In the genomic region with DNA sequence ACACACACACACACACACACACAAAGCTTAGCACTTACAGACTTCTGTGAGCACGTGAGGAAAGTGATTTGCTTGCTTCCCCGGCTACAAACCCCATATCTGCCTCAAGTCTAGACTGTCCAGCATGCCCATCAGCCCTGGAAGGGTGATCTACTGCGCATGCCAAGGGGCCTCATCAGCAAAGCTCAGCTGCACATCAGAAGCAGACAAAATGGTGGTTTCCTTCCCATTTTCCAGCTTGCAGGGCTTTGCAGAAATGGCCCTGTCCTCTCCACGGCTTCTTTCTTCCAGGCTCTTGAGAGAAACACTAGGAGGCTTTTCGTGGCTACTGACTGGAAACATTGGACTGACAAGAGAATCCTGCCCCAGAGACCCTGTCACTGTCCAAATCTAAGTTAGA, we compare ENCODE assay signal across 25 mouse cellular contexts.
DNase-seq lines count a peak whose midpoint lies in the region; ATAC-seq and TF ChIP-seq lines count a peak whose summit lies in the region.
"Had no signal": no experiment of that assay in that cellular context is flagged by ENCODE, and none has a peak within 500 bp of the region (broad histone marks: within the 10 kb centered on the region; RNA-seq: fewer than 3 reads in every experiment).

No protein-coding gene starts in this region.

- H3K27ac ChIP-seq in forebrain, embryonic 10.5 days = peak overlapping the region; percentile 74
- no peak overlapping the region for H3K27ac ChIP-seq in forebrain, postnatal 0 days (ENCODE audit: low read depth, low read length)
- 0 out of 2 replicates have a peak overlapping the region, but pooled peaks have one; percentile 1 for H3K27ac ChIP-seq in midbrain, embryonic 10.5 days (replicated peaks)
- no peak overlapping the region for H3K27ac ChIP-seq in midbrain, embryonic 11.5 days (ENCODE audit: low read depth, low read length)
- H3K27ac ChIP-seq in hindbrain, embryonic 11.5 days (ENCODE audit: low read depth, low read length) = 0 out of 2 replicates have a peak overlapping the region, but pooled peaks have one; percentile 47
- H3K27ac ChIP-seq: embryonic facial prominence, embryonic 12.5 days; intestine, embryonic 15.5 days; limb, embryonic 12.5 days; midbrain, embryonic 12.5 days; neural tube, embryonic 13.5 days had no signal

- H3K4me1 ChIP-seq in forebrain, embryonic 10.5 days = peaks cover 60% of the 10 kb centered on the region
- no peaks in the 10 kb centered on the region for H3K4me1 ChIP-seq in forebrain, postnatal 0 days (ENCODE audit: insufficient read depth)
- H3K4me1 ChIP-seq in midbrain, embryonic 10.5 days = peaks cover 45% of the 10 kb centered on the region
- H3K4me1 ChIP-seq in midbrain, embryonic 11.5 days (ENCODE audit: control insufficient read depth, insufficient read depth, low read length) = peaks cover 9% of the 10 kb centered on the region; the same call in 1 of the 2 replicates
- no peaks in the 10 kb centered on the region for H3K4me1 ChIP-seq in hindbrain, embryonic 11.5 days (replicated peaks; ENCODE audit: control insufficient read depth, insufficient read depth, low read length)

- peak; percentile 25 for DNase-seq in forebrain, embryonic 10.5 days (ENCODE audit: extremely low spot score, low spot score)
- DNase-seq in forebrain, postnatal 0 days = no peak
- peak; percentile 25 for DNase-seq in midbrain, embryonic 10.5 days (ENCODE audit: low spot score)
- no peak for DNase-seq in midbrain, embryonic 11.5 days (ENCODE audit: low spot score, missing footprints)
- DNase-seq in hindbrain, embryonic 11.5 days (ENCODE audit: low spot score) = peak; percentile 25
- peak; percentile 70 for DNase-seq in retina, postnatal 1 day
- DNase-seq in layer of hippocampus, adult 11-12 months (ENCODE audit: low spot score) = no peak
- DNase-seq: cerebellum, adult 18-20 months; cerebellum, postnatal 36 days; gastrocnemius, postnatal 36 days; kidney, postnatal 25 days; layer of hippocampus, postnatal 36 days; liver, postnatal 0 days; lung, postnatal 10 days; right cerebral cortex, adult 18-20 months; right cerebral cortex, postnatal 4 days; thymus, postnatal 14 days had no signal

- WGBS in forebrain, embryonic 10.5 days = 55% methylated on average over 5 of the region's 5 CpGs
- 38% methylated on average over 5 of the region's 5 CpGs for WGBS in forebrain, postnatal 0 days
- WGBS in midbrain, embryonic 10.5 days = 50% methylated on average over 5 of the region's 5 CpGs
- 47% methylated on average over 5 of the region's 5 CpGs for WGBS in midbrain, embryonic 11.5 days
- WGBS in hindbrain, embryonic 11.5 days = 53% methylated on average over 5 of the region's 5 CpGs

- H3K4me3 ChIP-seq in forebrain, embryonic 10.5 days = no peak overlapping the region
- H3K4me3 ChIP-seq in forebrain, postnatal 0 days (ENCODE audit: low read depth, low read length) = no peak overlapping the region
- no peak overlapping the region for H3K4me3 ChIP-seq in midbrain, embryonic 10.5 days
- no peak overlapping the region for H3K4me3 ChIP-seq in midbrain, embryonic 11.5 days (ENCODE audit: low read depth, low read length)
- H3K4me3 ChIP-seq in hindbrain, embryonic 11.5 days (ENCODE audit: low read depth, low read length) = no peak overlapping the region
- H3K4me3 ChIP-seq: embryonic facial prominence, embryonic 12.5 days; intestine, embryonic 15.5 days; limb, embryonic 12.5 days; midbrain, embryonic 12.5 days; myocyte; neural tube, embryonic 13.5 days had no signal

- H3K36me3 ChIP-seq in forebrain, embryonic 10.5 days (replicated peaks) = no peaks in the 10 kb centered on the region
- no peaks in the 10 kb centered on the region for H3K36me3 ChIP-seq in forebrain, postnatal 0 days (ENCODE audit: insufficient read depth)
- H3K36me3 ChIP-seq in midbrain, embryonic 10.5 days = no peaks in the 10 kb centered on the region
- H3K36me3 ChIP-seq in midbrain, embryonic 11.5 days (ENCODE audit: control insufficient read depth, insufficient read depth, low read length) = no peaks in the 10 kb centered on the region
- no peaks in the 10 kb centered on the region for H3K36me3 ChIP-seq in hindbrain, embryonic 11.5 days (ENCODE audit: control insufficient read depth, insufficient read depth, low read length)
- H3K36me3 ChIP-seq: embryonic facial prominence, embryonic 12.5 days; intestine, embryonic 15.5 days; limb, embryonic 12.5 days; midbrain, embryonic 12.5 days; neural tube, embryonic 13.5 days had no signal

- TF ChIP-seq CTCF in forebrain, postnatal 0 days (IDR thresholded peaks at IDR 0.05; ENCODE audit: low read depth) = no peak

- ATAC-seq in forebrain, postnatal 0 days = no peak
- ATAC-seq in midbrain, embryonic 11.5 days (ENCODE audit: low FRiP score) = no peak
- 0 out of 2 replicates have a peak, but pooled peaks have one; percentile 19 for ATAC-seq in hindbrain, embryonic 11.5 days (ENCODE audit: low FRiP score)
- ATAC-seq: intestine, embryonic 15.5 days; liver, postnatal 0 days; Patski had no signal

- no peaks in the 10 kb centered on the region for H3K9me3 ChIP-seq in forebrain, embryonic 10.5 days
- no peaks in the 10 kb centered on the region for H3K9me3 ChIP-seq in forebrain, postnatal 0 days (ENCODE audit: low read length)
- no peaks in the 10 kb centered on the region for H3K9me3 ChIP-seq in midbrain, embryonic 10.5 days (replicated peaks)
- H3K9me3 ChIP-seq in midbrain, embryonic 11.5 days (ENCODE audit: control insufficient read depth, low read length) = no peaks in the 10 kb centered on the region
- H3K9me3 ChIP-seq in hindbrain, embryonic 11.5 days (ENCODE audit: control insufficient read depth, low read length) = no peaks in the 10 kb centered on the region
- H3K9me3 ChIP-seq: embryonic facial prominence, embryonic 12.5 days; intestine, embryonic 15.5 days; limb, embryonic 12.5 days; midbrain, embryonic 12.5 days; neural tube, embryonic 13.5 days had no signal

- no peaks in the 10 kb centered on the region for H3K27me3 ChIP-seq in forebrain, embryonic 10.5 days (ENCODE audit: poor library complexity, severe bottlenecking)
- H3K27me3 ChIP-seq in forebrain, postnatal 0 days (ENCODE audit: insufficient read depth, low read length) = no peaks in the 10 kb centered on the region
- H3K27me3 ChIP-seq in midbrain, embryonic 10.5 days (ENCODE audit: low read depth, poor library complexity, severe bottlenecking) = no peaks in the 10 kb centered on the region
- no peaks in the 10 kb centered on the region for H3K27me3 ChIP-seq in midbrain, embryonic 11.5 days (ENCODE audit: control insufficient read depth, insufficient read depth, low read length)
- no peaks in the 10 kb centered on the region for H3K27me3 ChIP-seq in hindbrain, embryonic 11.5 days (ENCODE audit: control insufficient read depth, insufficient read depth, low read length)
- H3K27me3 ChIP-seq: embryonic facial prominence, embryonic 12.5 days; intestine, embryonic 15.5 days; limb, embryonic 12.5 days; midbrain, embryonic 12.5 days; neural tube, embryonic 13.5 days; Patski had no signal

- H3K9ac ChIP-seq in forebrain, postnatal 0 days = no peak overlapping the region
- H3K9ac ChIP-seq in midbrain, embryonic 11.5 days (ENCODE audit: low read length) = no peak overlapping the region
- H3K9ac ChIP-seq in hindbrain, embryonic 11.5 days (ENCODE audit: low read depth, low read length) = no peak overlapping the region
- H3K9ac ChIP-seq: embryonic facial prominence, embryonic 12.5 days; intestine, embryonic 15.5 days; limb, embryonic 12.5 days; liver, postnatal 0 days; midbrain, embryonic 12.5 days; neural tube, embryonic 13.5 days had no signal

- H3K4me2 ChIP-seq in forebrain, postnatal 0 days (ENCODE audit: low read depth) = no peak overlapping the region
- no peak overlapping the region for H3K4me2 ChIP-seq in midbrain, embryonic 11.5 days
- no peak overlapping the region for H3K4me2 ChIP-seq in hindbrain, embryonic 11.5 days (replicated peaks; ENCODE audit: low read depth, low read length)
- H3K4me2 ChIP-seq: embryonic facial prominence, embryonic 12.5 days; intestine, embryonic 15.5 days; limb, embryonic 12.5 days; liver, embryonic 11.5 days; midbrain, embryonic 12.5 days; neural tube, embryonic 13.5 days had no signal

Comparison
In these comparisons a context has a peak if more than half of its experiments do, and no peak if none do; other contexts are left out.
1. DNase-seq: peak in forebrain, embryonic 10.5 days (single experiment), midbrain, embryonic 10.5 days (single experiment), hindbrain, embryonic 11.5 days (single experiment) and retina, postnatal 1 day (single experiment); none in forebrain, postnatal 0 days (single experiment), midbrain, embryonic 11.5 days (single experiment) and layer of hippocampus, adult 11-12 months (single experiment).
2. H3K27ac ChIP-seq: peak in forebrain, embryonic 10.5 days (single experiment), midbrain, embryonic 10.5 days (single experiment) and hindbrain, embryonic 11.5 days (single experiment); none in forebrain, postnatal 0 days (single experiment) and midbrain, embryonic 11.5 days (single experiment).